Mouse (Mus musculus) cerebellum, adult 2 months (tissue): ENCODE results near the gene Nfic.

Experiments used
- CTCF ChIP-seq: fragments of 200-500 bp; IDR thresholded peaks from 2 replicates; pipeline ENCODE4 v1.5.1; 2011; ENCODE audit warnings: low read depth, mild to moderate bottlenecking, control low read depth, low read length, moderate library complexity, borderline replicate concordance; ENCODE audit not compliant: insufficient read depth
- POLR2A ChIP-seq: fragments of 200-500 bp; IDR thresholded peaks from 2 replicates; pipeline ENCODE4 v1.6.1; 2011; ENCODE audit warnings: low read length, control low read depth, borderline replicate concordance; ENCODE audit not compliant: insufficient read depth

DNA sequence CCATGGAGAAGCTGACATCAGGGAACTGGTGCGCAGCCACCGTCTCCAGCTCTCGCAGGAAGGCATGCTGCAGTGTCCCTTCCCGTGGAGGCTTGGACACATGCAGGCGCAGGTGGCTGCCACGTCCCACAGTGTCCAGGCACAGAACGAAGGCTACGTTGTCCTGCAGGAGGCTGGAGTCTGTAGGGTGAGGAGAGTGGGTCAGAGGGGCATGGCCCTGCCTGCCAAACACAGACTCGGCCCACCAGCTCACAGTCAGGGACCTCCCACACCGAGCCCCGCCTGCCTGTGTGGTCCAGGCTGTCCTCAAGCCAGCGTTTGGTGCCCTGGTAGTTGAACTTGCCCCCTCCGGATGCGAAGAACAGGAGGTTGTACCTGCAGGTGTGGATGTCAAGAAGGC is 34.5 kb upstream of the Nfic start:
- TF ChIP-seq POLR2A (no peak), CTCF (no peak)
